Comparison of ENCODE assay signal across 8 mouse cellular contexts in genomic region chr13:24803196-24803595, GRCm38 (mm10). TPM values are rescaled to one million over a fixed set of nuclear protein-coding genes. Genes with fewer than 3 reads are reported as not detected.
A peak's percentile ranks its signal among the peaks of the same experiment; 100 is the strongest.
DNase-seq lines count a peak whose midpoint lies in the region; ATAC-seq lines count a peak whose summit lies in the region.

No protein-coding gene starts in this region.

- H3K27me3 ChIP-seq in kidney, embryonic 14.5 days (ENCODE audit: control insufficient read depth, insufficient read depth, low read length), result no peaks in the 10 kb centered on the region
- no peaks in the 10 kb centered on the region for H3K27me3 ChIP-seq in hindbrain, embryonic 14.5 days (ENCODE audit: control insufficient read depth, insufficient read depth, low read length)
- H3K27me3 ChIP-seq in midbrain, embryonic 13.5 days, result no peaks in the 10 kb centered on the region

- DNase-seq in kidney, adult 11 months, result no peak
- DNase-seq in hindbrain, embryonic 14.5 days (ENCODE audit: low spot score), result no peak
- no peak for DNase-seq in cerebellum, adult 8-10 months
- no peak for DNase-seq in kidney, postnatal 10 days
- DNase-seq in urinary bladder, postnatal 14 days (ENCODE audit: low spot score), result no peak

- no peaks in the 10 kb centered on the region for H3K9me3 ChIP-seq in kidney, embryonic 14.5 days (ENCODE audit: control insufficient read depth, low read length)
- H3K9me3 ChIP-seq in hindbrain, embryonic 14.5 days (ENCODE audit: control insufficient read depth, low read length), result no peaks in the 10 kb centered on the region
- no peaks in the 10 kb centered on the region for H3K9me3 ChIP-seq in midbrain, embryonic 13.5 days

- no peak for ATAC-seq in kidney, embryonic 14.5 days (ENCODE audit: low FRiP score, low TSS enrichment)
- ATAC-seq in hindbrain, embryonic 14.5 days (ENCODE audit: low FRiP score), result no peak
- no peak for ATAC-seq in midbrain, embryonic 13.5 days

- H3K9ac ChIP-seq in kidney, embryonic 14.5 days (ENCODE audit: low read depth, low read length), result peak overlapping the region; percentile 98
- H3K9ac ChIP-seq in hindbrain, embryonic 14.5 days, result peak overlapping the region; percentile 92
- peak overlapping the region; percentile 95 for H3K9ac ChIP-seq in midbrain, embryonic 13.5 days (replicated peaks)

- H3K4me1 ChIP-seq in kidney, embryonic 14.5 days (ENCODE audit: control insufficient read depth, insufficient read depth, low read length), result peaks cover 19% of the 10 kb centered on the region
- H3K4me1 ChIP-seq in brown adipose tissue, adult 24 weeks (ENCODE audit: control insufficient read depth, insufficient read depth, insufficient read length, low read length), result no peaks in the 10 kb centered on the region
- peaks cover 30% of the 10 kb centered on the region for H3K4me1 ChIP-seq in hindbrain, embryonic 14.5 days (replicated peaks; ENCODE audit: control insufficient read depth, insufficient read depth, low read length)
- H3K4me1 ChIP-seq in midbrain, embryonic 13.5 days (replicated peaks), result peaks cover 31% of the 10 kb centered on the region

- WGBS in kidney, embryonic 14.5 days, result 23% methylated on average over 2 of the region's 2 CpGs
- 25% methylated on average over 2 of the region's 2 CpGs for WGBS in hindbrain, embryonic 14.5 days
- WGBS in midbrain, embryonic 13.5 days, result 20% methylated on average over 2 of the region's 2 CpGs

- peak overlapping the region; percentile 86 for H3K4me2 ChIP-seq in kidney, embryonic 14.5 days (replicated peaks; ENCODE audit: low read depth, low read length)
- peak overlapping the region; percentile 70 for H3K4me2 ChIP-seq in hindbrain, embryonic 14.5 days (replicated peaks)
- peak overlapping the region; percentile 94 for H3K4me2 ChIP-seq in midbrain, embryonic 13.5 days (replicated peaks)

- H3K27ac ChIP-seq in kidney, embryonic 14.5 days (ENCODE audit: low read depth, low read length), result no peak overlapping the region
- no peak overlapping the region; the same call in 1 of the 2 replicates for H3K27ac ChIP-seq in brown adipose tissue, adult 24 weeks (replicated peaks; ENCODE audit: low read depth, low read length)
- H3K27ac ChIP-seq in hindbrain, embryonic 14.5 days, result no peak overlapping the region
- H3K27ac ChIP-seq in midbrain, embryonic 13.5 days, result no peak overlapping the region

- peak overlapping the region; percentile 98 for H3K4me3 ChIP-seq in kidney, embryonic 14.5 days (ENCODE audit: low read length)
- peak overlapping the region; percentile 99 for H3K4me3 ChIP-seq in brown adipose tissue, adult 24 weeks (ENCODE audit: insufficient read depth, low read depth, low read length)
- peak overlapping the region; percentile 96 for H3K4me3 ChIP-seq in hindbrain, embryonic 14.5 days (replicated peaks; ENCODE audit: low read length)
- H3K4me3 ChIP-seq in midbrain, embryonic 13.5 days (replicated peaks), result peak overlapping the region; percentile 98

- H3K36me3 ChIP-seq in kidney, embryonic 14.5 days (ENCODE audit: control insufficient read depth, insufficient read depth, low read length), result peaks cover 30% of the 10 kb centered on the region
- peaks cover 34% of the 10 kb centered on the region for H3K36me3 ChIP-seq in hindbrain, embryonic 14.5 days (replicated peaks; ENCODE audit: control insufficient read depth, insufficient read depth)
- H3K36me3 ChIP-seq in midbrain, embryonic 13.5 days, result peaks cover 22% of the 10 kb centered on the region

RNA-seq across cellular contexts. Expression of gene BC005537, which starts 1.7 kb away (rescaled TPM):
- 35.3 and 41.5 TPM in 2 replicates for polyA plus RNA-seq in kidney, embryonic 14.5 days (2014; fragmentation: Nextera tagmentation; extraction: Ambion mirVana)
- 60.6 and 80.2 TPM in 2 replicates for polyA plus RNA-seq in brown adipose tissue, adult 24 weeks (2012; ENCODE audit: insufficient read depth, insufficient read length, missing spikeins)
- 40.8 and 43.7 TPM in 2 replicates for polyA plus RNA-seq in hindbrain, embryonic 14.5 days (2014; fragmentation: Nextera tagmentation; extraction: Ambion mirVana)
- polyA plus RNA-seq in midbrain, embryonic 13.5 days (2015; fragmentation: Nextera tagmentation; extraction: Ambion mirVana), result 24.0 and 27.3 TPM in 2 replicates

RNA-seq across cellular contexts. Expression of gene Acot13, which starts 28.1 kb away (rescaled TPM):
- 81.8 and 91.6 TPM in 2 replicates for polyA plus RNA-seq in kidney, embryonic 14.5 days (2014; fragmentation: Nextera tagmentation; extraction: Ambion mirVana)
- 452 and 487 TPM in 2 replicates for polyA plus RNA-seq in brown adipose tissue, adult 24 weeks (2012; ENCODE audit: insufficient read depth, insufficient read length, missing spikeins)
- polyA plus RNA-seq in hindbrain, embryonic 14.5 days (2014; fragmentation: Nextera tagmentation; extraction: Ambion mirVana), result 55.6 and 59.9 TPM in 2 replicates
- polyA plus RNA-seq in midbrain, embryonic 13.5 days (2015; fragmentation: Nextera tagmentation; extraction: Ambion mirVana), result 45.6 and 46.3 TPM in 2 replicates

RNA-seq across cellular contexts. Expression of gene Tdp2, which starts 28.3 kb away (rescaled TPM):
- polyA plus RNA-seq in kidney, embryonic 14.5 days (2014; fragmentation: Nextera tagmentation; extraction: Ambion mirVana), result 68.8 and 79.9 TPM in 2 replicates
- polyA plus RNA-seq in brown adipose tissue, adult 24 weeks (2012; ENCODE audit: insufficient read depth, insufficient read length, missing spikeins), result 16.2 and 19.9 TPM in 2 replicates
- polyA plus RNA-seq in hindbrain, embryonic 14.5 days (2014; fragmentation: Nextera tagmentation; extraction: Ambion mirVana), result 34.7 and 37.5 TPM in 2 replicates
- polyA plus RNA-seq in midbrain, embryonic 13.5 days (2015; fragmentation: Nextera tagmentation; extraction: Ambion mirVana), result 42.7 and 45.7 TPM in 2 replicates

RNA-seq across cellular contexts. Expression of gene Gmnn, which starts 41.5 kb away (rescaled TPM):
- polyA plus RNA-seq in kidney, embryonic 14.5 days (2014; fragmentation: Nextera tagmentation; extraction: Ambion mirVana), result 134 and 174 TPM in 2 replicates
- 52.2 and 53.3 TPM in 2 replicates for polyA plus RNA-seq in brown adipose tissue, adult 24 weeks (2012; ENCODE audit: insufficient read depth, insufficient read length, missing spikeins)
- 20.6 and 22.1 TPM in 2 replicates for polyA plus RNA-seq in hindbrain, embryonic 14.5 days (2014; fragmentation: Nextera tagmentation; extraction: Ambion mirVana)
- 43.9 and 45.7 TPM in 2 replicates for polyA plus RNA-seq in midbrain, embryonic 13.5 days (2015; fragmentation: Nextera tagmentation; extraction: Ambion mirVana)

RNA-seq across cellular contexts. Expression of gene D130043K22Rik, which starts 41.7 kb away (rescaled TPM):
- 0.29 and 0.64 TPM in 2 replicates for polyA plus RNA-seq in kidney, embryonic 14.5 days (2014; fragmentation: Nextera tagmentation; extraction: Ambion mirVana)
- polyA plus RNA-seq in brown adipose tissue, adult 24 weeks (2012; ENCODE audit: insufficient read depth, insufficient read length, missing spikeins), result not detected in 2 replicates
- 5.5 and 8.0 TPM in 2 replicates for polyA plus RNA-seq in hindbrain, embryonic 14.5 days (2014; fragmentation: Nextera tagmentation; extraction: Ambion mirVana)
- polyA plus RNA-seq in midbrain, embryonic 13.5 days (2015; fragmentation: Nextera tagmentation; extraction: Ambion mirVana), result 2.6 and 2.7 TPM in 2 replicates
